Mouse (Mus musculus) liver, embryonic 11.5 days (tissue): ENCODE measurements around the gene Cop1. TPM values are rescaled to one million over a fixed set of nuclear protein-coding genes. Genes with fewer than 3 reads are reported as not detected.

ENCODE experiments used
- microRNA-seq: library from miRNA; unstranded; fragments of <30 nt; microRNA quantifications from one replicate; pipeline ENCODE4, GENCODE M21; 2017; ENCODE audit warnings: borderline number of aligned reads
- polyA plus RNA-seq: library from polyadenylated mRNA; unstranded; fragments of >200 nt; fragmentation: Nextera tagmentation; extraction: Ambion mirVana; gene quantifications from 2 replicates; pipeline ENCODE4 v1.2.1, GENCODE M21; 2014

The Cop1 gene
- polyA plus RNA-seq, 1 experiment from 2014 or later, result 104 TPM

Small RNAs within 50 kb of the gene (microRNA-seq; reads per million reads assigned to microRNA genes)
- 22.2 reads per million, percentile 33 among the genes with 10 or more reads in this experiment for gene Mir1843b
